Mouse (Mus musculus) brain, embryonic 14.5 days (tissue): ENCODE results near the gene Gdf15. TPM values are rescaled to one million over a fixed set of nuclear protein-coding genes. Genes with fewer than 3 reads are reported as not detected.

Experiments
- DNase-seq: peaks from one replicate; pipeline ENCODE4 v3.0.0-alpha.2; 2011; ENCODE audit warnings: low read depth
- CTCF ChIP-seq: fragments of 200-500 bp; IDR thresholded peaks from 2 replicates; pipeline ENCODE4 v1.5.1; 2012; ENCODE audit warnings: inconsistent platforms, mild to moderate bottlenecking, moderate library complexity, borderline replicate concordance; ENCODE audit not compliant: insufficient read depth, insufficient read length; ENCODE audit errors: extremely low read depth
- POLR2A ChIP-seq: fragments of 200-500 bp; IDR thresholded peaks from 2 replicates; pipeline ENCODE4 v1.6.1; 2012; ENCODE audit warnings: mild to moderate bottlenecking, inconsistent platforms, borderline replicate concordance; ENCODE audit not compliant: poor library complexity, insufficient read depth, insufficient read length, severe bottlenecking; ENCODE audit errors: extremely low read depth
- polyA plus RNA-seq: library from polyadenylated mRNA; depleted of rRNA; stranded (reverse); fragments of >200 nt; gene quantifications from 2 replicates; pipeline ENCODE4 v1.2.3, GENCODE M21; 2012

Gene Gdf15
- polyA plus RNA-seq, 1 experiment = 0.26 TPM

- TF ChIP-seq CTCF = no peak
- TF ChIP-seq POLR2A = no peak
- peak; percentile 40 for DNase-seq
These were observed 23.2 kb upstream of the Gdf15 start for GRCm38 (mm10) chr8:70655469-70655868.

GRCm38 (mm10) chr8:70654121-70654520 is 21.9 kb upstream of the Gdf15 start:
- TF ChIP-seq CTCF = no peak
- no peak for TF ChIP-seq POLR2A
- no peak for DNase-seq

- DNase-seq = peak; percentile 49
- TF ChIP-seq CTCF (peak; percentile 65), POLR2A (no peak)
These were observed 21.0 kb upstream of the Gdf15 start for GRCm38 (mm10) chr8:70653226-70653625.

GRCm38 (mm10) chr8:70650351-70650750 is 18.1 kb upstream of the Gdf15 start:
- no peak for DNase-seq
- no peak for TF ChIP-seq POLR2A
- no peak for TF ChIP-seq CTCF

- DNase-seq = peak; percentile 96
- no peak for TF ChIP-seq POLR2A
- TF ChIP-seq CTCF = no peak
These were observed 17.1 kb upstream of the Gdf15 start for GRCm38 (mm10) chr8:70649324-70649723.

GRCm38 (mm10) chr8:70648921-70649320 is 16.7 kb upstream of the Gdf15 start:
- no peak for DNase-seq
- TF ChIP-seq CTCF (no peak), POLR2A (no peak)

- TF ChIP-seq POLR2A (no peak), CTCF (no peak)
These were observed 15.8 kb upstream of the Gdf15 start for GRCm38 (mm10) chr8:70648164-70648442.

GRCm38 (mm10) chr8:70647343-70648163 is 15.3 kb upstream of the Gdf15 start:
- no peak for DNase-seq
- no peak for TF ChIP-seq POLR2A
- no peak for TF ChIP-seq CTCF

More at GRCm38 (mm10) chr8:70648164-70648442, 15.8 kb upstream of the Gdf15 start:
- no peak for DNase-seq

- TF ChIP-seq CTCF (no peak), POLR2A (no peak)
These were observed 14.5 kb upstream of the Gdf15 start for GRCm38 (mm10) chr8:70646775-70647174.

GRCm38 (mm10) chr8:70646369-70646768 is 14.1 kb upstream of the Gdf15 start:
- DNase-seq = no peak
- TF ChIP-seq CTCF (no peak), POLR2A (no peak)

More at GRCm38 (mm10) chr8:70646775-70647174, 14.5 kb upstream of the Gdf15 start:
- no peak for DNase-seq

GRCm38 (mm10) chr8:70645501-70646224 is 13.4 kb upstream of the Gdf15 start:
- no peak for TF ChIP-seq POLR2A
- TF ChIP-seq CTCF = no peak
- DNase-seq = no peak
